Mouse (Mus musculus) intestine, embryonic 14.5 days (tissue): ENCODE measurements at regions not wholly inside any gene's neighbourhood (a gene's known extent, or its start where the extent isn't known, plus 50 kb on each side); places are given as distances from the start of the nearest gene placed in this dataset.

Experiments used
- ATAC-seq: fragments of 200-750 bp; cut with Nextera tagmentation; replicated peaks from 2 replicates; pipeline ENCODE4 v1.8.0; 2017; ENCODE audit warnings: low read depth, moderate number of reproducible peaks, moderate TSS enrichment, moderate library complexity; ENCODE audit not compliant: low FRiP score, low TSS enrichment
- DNase-seq: peaks from one replicate; pipeline ENCODE4 v3.0.0-alpha.2; 2018; ENCODE audit warnings: low spot score
- H3K27ac ChIP-seq: fragments of 300-500 bp; sonication (generic); 2 replicates; pipeline ENCODE4 v1.5.1; 2014; ENCODE audit warnings: low read depth, mild to moderate bottlenecking, control low read depth
- H3K27me3 ChIP-seq: fragments of 300-500 bp; sonication (generic); replicated peaks from 2 replicates; pipeline ENCODE4 v1.6.1; 2014; ENCODE audit warnings: low read length, control low read depth; ENCODE audit not compliant: control insufficient read depth, insufficient read depth
- H3K36me3 ChIP-seq: fragments of 300-500 bp; sonication (generic); 2 replicates; pipeline ENCODE4 v1.6.1; 2014; ENCODE audit warnings: low read length, control low read depth; ENCODE audit not compliant: control insufficient read depth, insufficient read depth
- H3K4me1 ChIP-seq: fragments of 300-500 bp; sonication (generic); replicated peaks from 2 replicates; pipeline ENCODE4 v1.6.1; 2014; ENCODE audit warnings: low read length, control low read depth, mixed read lengths; ENCODE audit not compliant: control insufficient read depth, insufficient read depth
- H3K4me2 ChIP-seq: fragments of 300-500 bp; sonication (generic); 2 replicates; pipeline ENCODE4 v1.6.1; 2014; ENCODE audit warnings: low read length
- H3K4me3 ChIP-seq: fragments of 300-500 bp; sonication (generic); 2 replicates; pipeline ENCODE4 v1.5.1; 2014; ENCODE audit warnings: low read depth, low read length, control low read depth, mixed read lengths
- H3K9ac ChIP-seq: fragments of 300-500 bp; sonication (generic); 2 replicates; pipeline ENCODE4 v1.6.1; 2014; ENCODE audit warnings: mild to moderate bottlenecking, low read length
- H3K9me3 ChIP-seq: fragments of 300-500 bp; sonication (generic); 2 replicates; pipeline ENCODE4 v1.6.1; 2016; ENCODE audit warnings: low read length, control low read depth; ENCODE audit not compliant: control insufficient read depth
- WGBS: fragments of 180-500 bp; shearing (Covaris S2); extraction: QIAGEN DNeasy Blood & Tissue Kit; methylation state at CpG from one replicate; pipeline ENCODE4 v1.1.7; 2014; 5-methylcytosine and 5-hydroxymethylcytosine counted together

GRCm38 (mm10) chr17:68210313-68211254 is 63.0 kb upstream of the L3mbtl4 start:
- DNase-seq (peak; percentile 55), ATAC-seq (0 out of 2 replicates have a peak, but pooled peaks have one; percentile 66)
- WGBS: 17% methylated on average over 14 of the region's 14 CpGs
- peak overlapping the region; percentile 31 for H3K4me2 ChIP-seq
- H3K4me3 ChIP-seq: no peak overlapping the region
- no peaks in the 10 kb centered on the region for H3K4me1 ChIP-seq
- no peaks in the 10 kb centered on the region for H3K27me3 ChIP-seq
- no peaks in the 10 kb centered on the region for H3K9me3 ChIP-seq
- no peak overlapping the region for H3K9ac ChIP-seq
- H3K27ac ChIP-seq: no peak overlapping the region
- no peaks in the 10 kb centered on the region for H3K36me3 ChIP-seq

- Histone ChIP-seq H3K27me3 (no peaks in the 10 kb centered on the region), H3K9me3 (peaks cover 1% of the 10 kb centered on the region), H3K4me2 (no peak overlapping the region), H3K4me1 (no peaks in the 10 kb centered on the region), H3K4me3 (no peak overlapping the region), H3K9ac (no peak overlapping the region), H3K27ac (no peak overlapping the region), H3K36me3 (no peaks in the 10 kb centered on the region)
- 79% methylated on average over 4 of the region's 4 CpGs for WGBS
- no peak for ATAC-seq
- DNase-seq: no peak
Measured at GRCm38 (mm10) chr17:68218246-68218645, 55.4 kb upstream of the L3mbtl4 start.

GRCm38 (mm10) chr17:68223170-68223569 is 50.4 kb upstream of the L3mbtl4 start:
- Histone ChIP-seq H3K9ac (no peak overlapping the region), H3K27ac (no peak overlapping the region), H3K27me3 (no peaks in the 10 kb centered on the region), H3K36me3 (no peaks in the 10 kb centered on the region), H3K4me3 (no peak overlapping the region), H3K4me1 (no peaks in the 10 kb centered on the region), H3K4me2 (no peak overlapping the region), H3K9me3 (peaks cover 9% of the 10 kb centered on the region)
- DNase-seq: no peak
- 95% methylated on average over 3 of the region's 3 CpGs for WGBS
- ATAC-seq: no peak
